Mouse (Mus musculus) left cerebral cortex, postnatal 25 days (tissue): Measurements from ENCODE around the gene Ttc24. TPM values are rescaled to one million over a fixed set of nuclear protein-coding genes. Genes with fewer than 3 reads are reported as not detected.
A peak's percentile ranks its signal among the peaks of the same experiment; 100 is the strongest.

ENCODE experiments used
- DNase-seq, 2 experiments: peaks; one replicate each; pipeline ENCODE4 v3.0.0; 2022; ENCODE audit warnings: low spot score in 2 of 2, mixed read lengths in 1 of 2
- intact Hi-C: fragments of 180-260 bp; cut with DNase I; formaldehyde crosslinking; loops from one replicate; pipeline ENCODE4 v1.15.1; 2025
- total RNA-seq, 2 experiments: library from RNA; stranded (reverse); gene quantifications; 2 replicates each; pipeline ENCODE4 v1.2.3; 2021

Gene Ttc24
- total RNA-seq: not detected

DNA sequence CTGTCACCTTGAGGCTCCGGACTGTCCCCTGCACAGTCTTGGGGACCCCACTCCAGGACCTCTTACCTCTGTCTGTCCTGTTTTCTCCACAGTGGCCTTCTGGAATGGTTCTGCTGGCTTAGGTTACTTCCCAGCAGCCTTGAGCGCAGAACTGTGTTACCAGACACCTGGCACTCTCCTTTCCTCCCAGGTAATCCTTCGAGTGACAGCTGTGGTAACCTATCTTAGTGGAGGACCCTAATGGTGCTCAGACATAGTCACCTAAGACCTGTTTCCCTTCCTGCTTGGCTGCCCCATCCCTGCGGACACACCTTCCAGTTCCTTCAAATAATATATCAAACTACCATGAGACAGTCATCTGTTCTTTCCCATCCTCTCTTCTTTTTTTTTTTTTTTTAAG, at the start of gene Ttc24:
TSS of gene Ttc24 (minus strand) at position 101 of the 400 bp plus-strand sequence.
- intact Hi-C loops: no loop called here
- DNase-seq: no peak

DNA sequence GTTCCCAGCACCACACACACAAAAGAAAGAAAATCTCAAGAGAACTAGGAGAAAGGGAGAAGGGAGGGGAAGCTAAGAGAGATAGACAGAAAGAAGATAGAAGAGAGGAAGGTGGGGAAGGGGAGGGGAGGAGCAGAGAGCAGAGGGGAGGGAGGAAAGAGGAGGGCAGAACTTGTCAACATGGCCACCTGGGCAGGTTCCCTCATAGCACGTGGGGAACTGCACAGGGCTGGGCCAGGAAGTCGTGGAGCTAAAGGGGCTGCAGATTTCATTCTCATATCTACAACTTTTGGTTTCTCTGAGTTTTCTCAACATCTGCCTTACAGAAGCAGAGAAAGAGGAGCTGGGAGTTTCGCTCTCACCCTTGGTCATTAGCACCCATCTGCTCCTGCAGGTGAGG, 49.5 kb upstream of the Ttc24 start:
- no peak for DNase-seq
- intact Hi-C loops: no loop called here

- intact Hi-C loops: no loop called here
- DNase-seq: no peak
Measured at GRCm38 (mm10) chr3:88126181-88126580, 48.1 kb upstream of the Ttc24 start.

GRCm38 (mm10) chr3:88125195-88125594, 47.1 kb upstream of the Ttc24 start:
- intact Hi-C loops: no loop called here
- DNase-seq: no peak

DNA sequence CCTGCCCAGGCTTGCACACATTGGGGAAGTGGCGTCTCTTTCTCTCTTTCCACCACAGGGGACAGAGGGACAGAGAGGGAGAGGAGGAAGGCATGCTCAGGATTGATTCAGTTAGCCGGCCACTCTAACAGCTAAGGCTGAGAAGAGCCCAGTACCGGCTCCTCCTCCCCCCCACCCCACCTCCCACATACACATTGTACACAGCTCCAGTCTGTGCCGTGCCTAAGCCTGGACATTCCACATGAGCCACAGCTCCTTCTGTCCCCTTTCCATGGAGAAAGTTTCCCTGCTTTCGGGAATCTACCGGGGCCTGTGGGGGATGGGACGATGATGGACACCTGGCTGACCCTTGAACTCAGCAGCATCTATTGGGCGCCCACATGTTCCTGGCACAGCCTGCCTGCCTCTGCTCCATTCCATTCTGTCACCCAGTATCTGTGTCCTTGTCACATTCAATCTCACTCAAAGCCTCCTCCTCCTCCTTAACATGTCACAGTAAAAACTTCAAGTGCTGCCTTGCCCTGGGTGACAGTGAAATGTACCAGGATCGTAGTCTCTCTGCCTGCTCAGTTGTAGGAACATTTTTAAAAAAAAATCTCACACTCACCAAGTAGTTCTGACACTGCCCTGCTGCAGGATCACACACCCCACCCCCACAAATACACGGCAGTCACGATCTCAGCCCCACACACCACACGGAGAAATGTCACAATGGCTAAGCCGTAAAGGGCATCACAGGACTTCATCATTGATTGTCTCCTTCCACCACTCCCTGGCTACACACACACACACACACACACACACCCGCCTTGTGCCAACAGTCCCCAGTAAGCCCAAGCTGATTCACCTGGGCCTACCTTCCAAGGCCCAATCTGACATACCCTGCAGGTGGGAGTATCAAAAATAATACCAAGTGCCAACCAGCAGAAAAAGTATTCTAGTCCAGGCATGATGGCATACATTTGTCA, 43.3 kb upstream of the Ttc24 start:
- no peak for DNase-seq
- intact Hi-C loops: no loop called here

GRCm38 (mm10) chr3:88120117-88120651, 42.1 kb upstream of the Ttc24 start:
- DNase-seq: no peak
- intact Hi-C loops: no loop called here

- DNase-seq: no peak
- intact Hi-C loops: no loop called here
Measured at GRCm38 (mm10) chr3:88114396-88114795, 36.3 kb upstream of the Ttc24 start.

- no peak for DNase-seq
- intact Hi-C loops: no loop called here
Measured at GRCm38 (mm10) chr3:88109126-88109525, 31.0 kb upstream of the Ttc24 start.

GRCm38 (mm10) chr3:88106126-88106525, 28.0 kb upstream of the Ttc24 start:
- no peak for DNase-seq
- intact Hi-C loops: no loop called here

GRCm38 (mm10) chr3:88102611-88103010, 24.5 kb upstream of the Ttc24 start:
- DNase-seq: peak in 1 of 2 experiments; percentile 6
- intact Hi-C loops: no loop called here

- DNase-seq: no peak
- intact Hi-C loops: no loop called here
Measured at GRCm38 (mm10) chr3:88102196-88102595, 24.1 kb upstream of the Ttc24 start.

DNA sequence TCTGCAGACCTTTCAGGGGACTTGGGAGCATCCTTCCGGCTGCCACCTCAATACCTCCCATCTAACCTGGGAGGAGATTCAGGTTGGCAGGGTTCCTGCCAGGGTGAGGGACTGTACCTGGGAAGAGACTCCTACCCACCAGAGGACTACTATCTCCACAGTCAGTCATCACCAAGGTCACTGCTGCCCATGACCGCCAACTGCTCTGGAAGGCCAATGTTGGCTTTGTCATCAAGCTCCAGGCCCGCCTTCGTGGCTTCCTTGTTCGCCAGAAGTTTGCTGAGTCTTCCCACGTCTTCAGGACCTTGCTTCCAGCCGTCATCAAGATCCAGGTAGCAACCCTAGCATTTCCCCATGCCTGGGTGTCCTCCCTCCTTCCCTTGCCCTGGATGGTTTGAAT, 23.6 kb upstream of the Ttc24 start:
- intact Hi-C loops: no loop called here
- DNase-seq: no peak

- DNase-seq: no peak
- intact Hi-C loops: no loop called here
Measured at GRCm38 (mm10) chr3:88100251-88100650, 22.1 kb upstream of the Ttc24 start.

- DNase-seq: peak in 1 of 2 experiments; percentile 35
- intact Hi-C loops: no loop called here
Measured at GRCm38 (mm10) chr3:88097666-88098065, 19.6 kb upstream of the Ttc24 start.

DNA sequence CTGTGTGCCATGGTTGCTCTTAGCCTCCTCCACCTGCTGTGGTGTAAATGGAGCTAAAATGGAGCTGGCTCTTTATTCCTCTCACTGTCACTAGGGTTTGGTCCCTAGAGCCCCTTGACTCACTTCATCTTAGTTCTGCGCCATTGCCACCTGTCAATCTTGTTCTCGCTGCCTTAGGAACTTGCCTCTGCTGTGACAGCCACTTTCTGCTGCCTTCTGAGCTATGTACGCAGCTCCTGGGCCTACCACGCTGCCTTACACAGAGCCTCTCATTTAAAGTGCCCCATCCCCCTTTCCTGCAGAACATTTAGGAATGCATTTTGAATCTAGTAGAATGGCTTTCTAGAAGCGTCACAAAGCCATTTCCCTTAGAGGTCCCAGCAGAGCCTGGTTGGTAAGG, 16.0 kb upstream of the Ttc24 start:
- intact Hi-C loops: no loop called here
- no peak for DNase-seq

DNA sequence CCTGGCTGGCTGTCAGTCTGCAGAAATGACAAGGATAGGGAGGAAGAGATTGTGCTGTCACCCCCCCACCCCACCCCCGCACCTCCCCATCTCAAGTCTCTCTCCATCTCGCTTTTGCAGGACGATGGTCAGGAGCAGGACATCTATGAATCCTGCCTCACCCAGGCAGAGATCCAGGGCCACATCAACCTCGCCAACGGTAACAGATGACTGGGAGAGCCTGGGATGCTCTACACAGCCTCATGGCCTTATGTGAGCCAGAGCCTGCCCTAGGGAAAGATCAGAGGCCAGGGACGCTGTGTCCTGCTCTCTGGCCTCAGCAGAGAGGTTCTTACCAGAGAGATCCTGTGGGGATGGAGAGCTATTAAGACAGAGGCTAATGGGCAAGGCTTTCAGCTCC, 12.5 kb upstream of the Ttc24 start:
- intact Hi-C loops: no loop called here

GRCm38 (mm10) chr3:88090106-88090505, 12.0 kb upstream of the Ttc24 start:
- DNase-seq: no peak
- intact Hi-C loops: no loop called here

More for the DNA sequence above, 12.5 kb upstream of the Ttc24 start:
- no peak for DNase-seq

GRCm38 (mm10) chr3:88087688-88088087, 9.6 kb upstream of the Ttc24 start:
- DNase-seq: peak in 1 of 2 experiments; percentile 25
- intact Hi-C loops: loop anchor here (2.0 to 5.0 kb wide), 3 partner anchors 45 to 155 kb away; no protein-coding TSS in a partner anchor

DNA sequence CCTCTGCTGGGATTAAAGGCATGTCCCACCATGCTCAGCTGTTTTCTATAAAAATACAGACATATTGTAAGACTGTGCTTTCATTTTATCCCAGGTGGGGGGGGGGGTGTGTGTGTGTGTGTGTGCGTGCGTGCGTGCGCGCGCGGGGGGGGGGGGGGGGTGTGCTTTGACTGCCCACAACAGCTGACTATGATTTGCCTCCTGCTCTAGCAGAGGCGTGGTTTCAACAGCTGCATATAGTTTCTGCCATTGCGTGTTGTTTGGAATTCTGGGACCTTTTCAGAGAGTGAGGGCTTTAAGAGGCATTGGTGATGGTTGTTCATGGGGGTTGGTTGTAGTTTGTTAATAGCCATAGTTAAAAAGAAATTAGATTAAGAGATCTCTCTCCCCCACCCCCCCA, 7.4 kb upstream of the Ttc24 start:
- DNase-seq: no peak
- intact Hi-C loops: loop anchor here (5.0 kb wide), 1 partner anchor 157 kb away; no protein-coding TSS in a partner anchor

GRCm38 (mm10) chr3:88084001-88084400, 5.9 kb upstream of the Ttc24 start:
- no peak for DNase-seq
- intact Hi-C loops: no loop called here

DNA sequence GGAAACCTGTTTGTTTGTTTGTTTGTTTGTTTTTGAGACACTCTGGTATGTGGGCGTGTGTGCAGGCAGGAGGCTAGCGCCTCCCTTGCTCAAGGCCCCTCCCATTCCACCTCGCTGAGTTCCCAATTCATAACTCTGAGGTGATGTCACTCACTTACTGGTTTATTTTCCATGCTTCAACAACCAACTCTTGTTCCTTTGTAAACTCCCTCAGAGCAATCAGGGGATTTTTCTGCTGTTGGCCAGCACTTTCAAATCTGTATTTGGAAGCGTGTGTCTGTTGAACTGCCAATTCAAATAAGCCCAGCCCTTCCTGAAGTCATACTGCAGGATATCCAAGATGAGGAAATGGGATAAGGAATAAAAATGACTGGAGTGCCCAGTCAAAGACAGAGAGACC, 4.6 kb upstream of the Ttc24 start:
- intact Hi-C loops: no loop called here
- no peak for DNase-seq
